Mouse (Mus musculus) midbrain, embryonic 16.5 days (tissue): ENCODE results near the gene Tmem110. TPM values are rescaled to one million over a fixed set of nuclear protein-coding genes. Genes with fewer than 3 reads are reported as not detected.

Experiments used
- ATAC-seq: fragments of 200-750 bp; cut with Nextera tagmentation; 2 replicates; pipeline ENCODE4 v1.8.0; 2017; ENCODE audit warnings: moderate TSS enrichment
- H3K27ac ChIP-seq: fragments of 300-500 bp; sonication (generic); 2 replicates; pipeline ENCODE4 v1.5.1; 2014; ENCODE audit warnings: mild to moderate bottlenecking, low read length, mixed read lengths
- H3K27me3 ChIP-seq: fragments of 300-500 bp; sonication (generic); 2 replicates; pipeline ENCODE4 v1.6.1; 2014; ENCODE audit warnings: low read depth, low read length, mixed read lengths; ENCODE audit not compliant: control insufficient read depth, insufficient read depth
- H3K36me3 ChIP-seq: fragments of 300-500 bp; sonication (generic); 2 replicates; pipeline ENCODE4 v1.6.1; 2014; ENCODE audit warnings: mild to moderate bottlenecking, low read length, moderate library complexity, mixed read lengths; ENCODE audit not compliant: control insufficient read depth, insufficient read depth
- H3K4me1 ChIP-seq: fragments of 300-500 bp; sonication (generic); 2 replicates; pipeline ENCODE4 v1.6.1; 2014; ENCODE audit warnings: mild to moderate bottlenecking, low read length, mixed read lengths; ENCODE audit not compliant: control insufficient read depth, insufficient read depth
- H3K4me2 ChIP-seq: fragments of 300-500 bp; sonication (generic); 2 replicates; pipeline ENCODE4 v1.6.1; 2014; ENCODE audit warnings: mild to moderate bottlenecking, low read length, mixed read lengths
- H3K4me3 ChIP-seq: fragments of 300-500 bp; sonication (generic); 2 replicates; pipeline ENCODE4 v1.5.1; 2014; ENCODE audit warnings: low read depth, mild to moderate bottlenecking, low read length, moderate library complexity, mixed read lengths
- H3K9ac ChIP-seq: fragments of 300-500 bp; sonication (generic); 2 replicates; pipeline ENCODE4 v1.6.1; 2014; ENCODE audit warnings: low read depth, low read length, mixed read lengths
- H3K9me3 ChIP-seq: fragments of 300-500 bp; sonication (generic); replicated peaks from 2 replicates; pipeline ENCODE4 v1.6.1; 2014; ENCODE audit warnings: mild to moderate bottlenecking, low read length, mixed read lengths; ENCODE audit not compliant: control insufficient read depth, poor library complexity, severe bottlenecking
- WGBS: fragments of 180-500 bp; shearing (Covaris S2); extraction: QIAGEN DNeasy Blood & Tissue Kit; methylation state at CpG from one replicate; pipeline ENCODE4 v1.1.7; 2014; 5-methylcytosine and 5-hydroxymethylcytosine counted together
- polyA plus RNA-seq: library from polyadenylated mRNA; unstranded; fragments of >200 nt; fragmentation: Nextera tagmentation; extraction: Ambion mirVana; gene quantifications from 2 replicates; pipeline ENCODE4 v1.2.1, GENCODE M21; 2015

The Tmem110 gene
- polyA plus RNA-seq, 1 experiment from 2014 or later, result 22.3 TPM

DNA sequence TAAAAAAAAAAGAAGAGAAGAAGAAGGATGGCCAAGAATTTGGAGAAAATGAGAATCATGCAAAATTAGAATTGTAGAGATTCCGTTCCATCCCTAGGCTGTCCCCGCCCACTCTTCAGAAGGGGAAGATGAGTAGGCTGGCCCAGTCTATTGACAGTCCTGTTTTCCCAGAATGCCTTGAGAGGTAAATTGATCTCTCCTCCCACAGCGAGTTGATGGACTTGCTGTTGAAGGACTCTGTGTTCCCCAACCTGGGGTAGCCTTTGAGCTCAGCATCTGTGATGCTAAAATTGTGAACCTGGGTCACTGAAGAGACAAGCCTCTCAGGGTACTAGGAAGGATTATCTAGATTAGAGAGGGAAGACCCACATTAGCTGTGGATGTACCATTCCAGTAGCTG is 100.1 kb downstream of the Tmem110 start:
- H3K9me3 ChIP-seq, result no peaks in the 10 kb centered on the region
- WGBS, result 94% methylated on average over 3 of the region's 3 CpGs
- no peaks in the 10 kb centered on the region for H3K4me1 ChIP-seq
- no peak overlapping the region for H3K27ac ChIP-seq
- no peak overlapping the region for H3K4me3 ChIP-seq
- no peak overlapping the region for H3K9ac ChIP-seq
- no peak overlapping the region for H3K4me2 ChIP-seq
- H3K27me3 ChIP-seq, result no peaks in the 10 kb centered on the region
- no peak for ATAC-seq
- no peaks in the 10 kb centered on the region for H3K36me3 ChIP-seq

Other genes with a start within 250 kb of the Tmem110 start
- gene Prkcd, start 199.4 kb upstream of the Tmem110 start, polyA plus RNA-seq, result 13.9 and 15.4 TPM in 2 replicates
- 8.3 and 9.4 TPM in 2 replicates for gene Rft1, start 171.2 kb upstream of the Tmem110 start, polyA plus RNA-seq
- 17.4 and 21.7 TPM in 2 replicates for gene Sfmbt1, start 110.7 kb upstream of the Tmem110 start, polyA plus RNA-seq
- 0.51 and 0.68 TPM in 2 replicates for gene Mustn1, start 53.6 kb downstream of the Tmem110 start, polyA plus RNA-seq
- gene Itih4, start 60.9 kb downstream of the Tmem110 start, polyA plus RNA-seq, result not detected in 2 replicates
- 1.1 and 2.6 TPM in 2 replicates for gene Itih3, start 98.2 kb downstream of the Tmem110 start, polyA plus RNA-seq
- not detected in 2 replicates for gene Itih1, start 117.7 kb downstream of the Tmem110 start, polyA plus RNA-seq
- 18.5 and 20.0 TPM in 2 replicates for gene Nek4, start 125.8 kb downstream of the Tmem110 start, polyA plus RNA-seq
- 60.5 and 63.9 TPM in 2 replicates for gene Glt8d1, start 175.8 kb downstream of the Tmem110 start, polyA plus RNA-seq
- 329 and 337 TPM in 2 replicates for gene Spcs1, start 176.1 kb downstream of the Tmem110 start, polyA plus RNA-seq
- 118 and 128 TPM in 2 replicates for gene Pbrm1, start 193.5 kb downstream of the Tmem110 start, polyA plus RNA-seq
- 46.4 and 49.3 TPM in 2 replicates for gene Gnl3, start 193.6 kb downstream of the Tmem110 start, polyA plus RNA-seq